ENCODE assay signal across 8 mouse cellular contexts in genomic region chr3:107943239-107943990, GRCm38 (mm10). TPM values are rescaled to one million over a fixed set of nuclear protein-coding genes. Genes with fewer than 3 reads are reported as not detected.
A peak's percentile ranks its signal among the peaks of the same experiment; 100 is the strongest.
DNase-seq lines count a peak whose midpoint lies in the region; ATAC-seq and TF ChIP-seq lines count a peak whose summit lies in the region.

Gene Gstm6 (minus strand): TSS chr3:107943749.

- 12% methylated on average over 20 of the region's 20 CpGs for WGBS in heart, embryonic 14.5 days
- 16% methylated on average over 20 of the region's 20 CpGs for whole genome bisulfite sequencing in embryonic facial prominence, embryonic 15.5 days
- WGBS in kidney, adult 2 months, result 29% methylated on average over 20 of the region's 20 CpGs
- WGBS in liver, embryonic 11.5 days, result 20% methylated on average over 20 of the region's 20 CpGs
- WGBS in neural tube, embryonic 12.5 days, result 18% methylated on average over 20 of the region's 20 CpGs

- H3K27ac ChIP-seq in heart, embryonic 14.5 days (replicated peaks in 1 of 2; ENCODE audit: control insufficient read depth in 1 of 2, insufficient read depth in 1 of 2, low read depth in 2 of 2, low read length in 2 of 2), result no peak within 1 kb of the TSS
- no peak within 1 kb of the TSS for H3K27ac ChIP-seq in embryonic facial prominence, embryonic 15.5 days (replicated peaks)
- H3K27ac ChIP-seq in kidney, adult 2 months (ENCODE audit: insufficient read depth, low read depth, low read length), result no peak within 1 kb of the TSS
- H3K27ac ChIP-seq in liver, embryonic 11.5 days (ENCODE audit: low read depth, low read length), result no peak within 1 kb of the TSS
- H3K27ac ChIP-seq in neural tube, embryonic 12.5 days, result no peak within 1 kb of the TSS

- H3K36me3 ChIP-seq in heart, embryonic 14.5 days (ENCODE audit: control insufficient read depth, insufficient read depth, low read length), result no peaks in the 10 kb centered on the region
- H3K36me3 ChIP-seq in embryonic facial prominence, embryonic 15.5 days, result no peaks in the 10 kb centered on the region
- H3K36me3 ChIP-seq in kidney, adult 2 months (ENCODE audit: control insufficient read depth, insufficient read depth, low read length), result no peaks in the 10 kb centered on the region
- no peaks in the 10 kb centered on the region for H3K36me3 ChIP-seq in liver, embryonic 11.5 days (ENCODE audit: control insufficient read depth, insufficient read depth, low read length)
- no peaks in the 10 kb centered on the region for H3K36me3 ChIP-seq in neural tube, embryonic 12.5 days

- H3K27me3 ChIP-seq in heart, embryonic 14.5 days (ENCODE audit: control insufficient read depth, insufficient read depth, low read length), result no peaks in the 10 kb centered on the region
- no peaks in the 10 kb centered on the region for H3K27me3 ChIP-seq in embryonic facial prominence, embryonic 15.5 days
- no peaks in the 10 kb centered on the region for H3K27me3 ChIP-seq in kidney, adult 2 months (replicated peaks; ENCODE audit: control insufficient read depth, insufficient read depth, low read length)
- H3K27me3 ChIP-seq in liver, embryonic 11.5 days (replicated peaks; ENCODE audit: control insufficient read depth, insufficient read depth, low read length), result no peaks in the 10 kb centered on the region
- no peaks in the 10 kb centered on the region for H3K27me3 ChIP-seq in neural tube, embryonic 12.5 days (replicated peaks)

- peak within 1 kb of the TSS; percentile 67 for H3K4me2 ChIP-seq in heart, embryonic 14.5 days (ENCODE audit: low read length)
- peak within 1 kb of the TSS; percentile 41 for H3K4me2 ChIP-seq in embryonic facial prominence, embryonic 15.5 days (replicated peaks)
- peak within 1 kb of the TSS; percentile 56 for H3K4me2 ChIP-seq in liver, embryonic 11.5 days
- H3K4me2 ChIP-seq in neural tube, embryonic 12.5 days (replicated peaks), result peak within 1 kb of the TSS; percentile 53

- TF ChIP-seq CTCF in kidney, adult 2 months (conservative IDR thresholded peaks at IDR 0.05; ENCODE audit: insufficient read depth, insufficient read length, low read depth, low read length), result peak; percentile 77

- H3K9ac ChIP-seq in heart, embryonic 14.5 days (ENCODE audit: low read length), result peak within 1 kb of the TSS; percentile 59
- no peak within 1 kb of the TSS for H3K9ac ChIP-seq in embryonic facial prominence, embryonic 15.5 days
- H3K9ac ChIP-seq in liver, embryonic 11.5 days (ENCODE audit: low read depth, low read length), result no peak within 1 kb of the TSS
- H3K9ac ChIP-seq in neural tube, embryonic 12.5 days, result peak within 1 kb of the TSS; percentile 35; the same call in 1 of the 2 replicates

- H3K4me3 ChIP-seq in heart, embryonic 14.5 days (ENCODE audit: control insufficient read depth in 1 of 2, insufficient read depth in 1 of 2, low read depth in 1 of 2, low read length in 2 of 2), result peak within 1 kb of the TSS; percentile 30 to 40
- H3K4me3 ChIP-seq in embryonic facial prominence, embryonic 15.5 days (replicated peaks), result peak within 1 kb of the TSS; percentile 28
- no peak within 1 kb of the TSS for H3K4me3 ChIP-seq in kidney, adult 2 months (ENCODE audit: insufficient read depth, low read depth, low read length)
- H3K4me3 ChIP-seq in liver, embryonic 11.5 days (ENCODE audit: low read depth, low read length), result no peak within 1 kb of the TSS
- peak within 1 kb of the TSS; percentile 18; the same call in 1 of the 2 replicates for H3K4me3 ChIP-seq in neural tube, embryonic 12.5 days

- peaks cover 13 to 23% of the 10 kb centered on the region in 2 experiments; a peak in 3 of 4 replicates for H3K4me1 ChIP-seq in heart, embryonic 14.5 days (ENCODE audit: control insufficient read depth in 2 of 2, insufficient read depth in 2 of 2, low read length in 2 of 2)
- peaks cover 5% of the 10 kb centered on the region; the same call in 1 of the 2 replicates for H3K4me1 ChIP-seq in embryonic facial prominence, embryonic 15.5 days
- 0 out of 2 replicates have a peak, but pooled peaks cover 3% of the 10 kb centered on the region for H3K4me1 ChIP-seq in kidney, adult 2 months (ENCODE audit: control insufficient read depth, insufficient read depth, low read length)
- no peaks in the 10 kb centered on the region for H3K4me1 ChIP-seq in liver, embryonic 11.5 days (replicated peaks; ENCODE audit: control insufficient read depth, insufficient read depth, low read length)
- H3K4me1 ChIP-seq in neural tube, embryonic 12.5 days, result 0 out of 2 replicates have a peak, but pooled peaks cover 5% of the 10 kb centered on the region

- no peaks in the 10 kb centered on the region for H3K9me3 ChIP-seq in heart, embryonic 14.5 days (ENCODE audit: control insufficient read depth, low read length)
- H3K9me3 ChIP-seq in embryonic facial prominence, embryonic 15.5 days (replicated peaks), result no peaks in the 10 kb centered on the region
- H3K9me3 ChIP-seq in liver, embryonic 11.5 days (ENCODE audit: control insufficient read depth, low read length), result no peaks in the 10 kb centered on the region
- no peaks in the 10 kb centered on the region for H3K9me3 ChIP-seq in neural tube, embryonic 12.5 days

- no peak for ATAC-seq in heart, embryonic 14.5 days (ENCODE audit: insufficient number of reproducible peaks, insufficient read depth, low FRiP score, low read depth)
- no peak for ATAC-seq in embryonic facial prominence, embryonic 15.5 days (ENCODE audit: insufficient number of reproducible peaks, low FRiP score, low TSS enrichment, low read depth)
- peak; percentile 34; the same call in 1 of the 2 replicates for ATAC-seq in liver, embryonic 11.5 days (replicated peaks; ENCODE audit: low FRiP score)
- ATAC-seq in neural tube, embryonic 12.5 days (ENCODE audit: low FRiP score, low read depth), result peak; percentile 77

- no peak for TF ChIP-seq POLR2A in kidney, adult 2 months (IDR thresholded peaks at IDR 0.05; ENCODE audit: low read depth, low read length)

- no peak for DNase-seq in heart, adult 8-10 months (ENCODE audit: low spot score)
- DNase-seq in kidney, adult 2 months, result peak; percentile 69
- no peak for DNase-seq in liver, embryonic 11.5 days (ENCODE audit: low spot score)
- no peak for DNase-seq in cerebellum, adult 9-10 months
- DNase-seq in frontal cortex, postnatal 14 days (ENCODE audit: low spot score in 2 of 2), result no peak

RNA-seq across cellular contexts. Expression of gene Gstm6, which starts in this region (rescaled TPM):
- polyA plus RNA-seq in heart, embryonic 14.5 days (2014; fragmentation: Nextera tagmentation; extraction: Ambion mirVana), result 11.3 and 11.9 TPM in 2 replicates
- 1 to 10 TPM; 3.4 to 6.0 (median 5.0) TPM for total RNA-seq in heart, adult 8-10 months (2022)
- 6.6 and 6.7 TPM in 2 replicates for polyA plus RNA-seq in embryonic facial prominence, embryonic 15.5 days (2015; fragmentation: Nextera tagmentation; extraction: Ambion mirVana)
- polyA plus RNA-seq in kidney, adult 2 months (2012; rRNA removed), result 2.5 and 4.3 TPM in 2 replicates
- polyA plus RNA-seq in liver, embryonic 11.5 days (2014; fragmentation: Nextera tagmentation; extraction: Ambion mirVana), result 9.2 and 9.5 TPM in 2 replicates
- 7.2 and 8.7 TPM in 2 replicates for polyA plus RNA-seq in neural tube, embryonic 12.5 days (2016; fragmentation: Nextera tagmentation; extraction: Ambion mirVana)

Comparison
In these comparisons a context has a peak if more than half of its experiments do, and no peak if none do; other contexts are left out.
1. ATAC-seq: peak in liver, embryonic 11.5 days (single experiment) and neural tube, embryonic 12.5 days (single experiment); none in heart, embryonic 14.5 days (single experiment) and embryonic facial prominence, embryonic 15.5 days (single experiment).
2. H3K4me3 ChIP-seq: peak in heart, embryonic 14.5 days (2 of 2), embryonic facial prominence, embryonic 15.5 days (single experiment) and neural tube, embryonic 12.5 days (single experiment); none in kidney, adult 2 months (single experiment) and liver, embryonic 11.5 days (single experiment).
3. H3K9ac ChIP-seq: peak in heart, embryonic 14.5 days (single experiment) and neural tube, embryonic 12.5 days (single experiment); none in embryonic facial prominence, embryonic 15.5 days (single experiment) and liver, embryonic 11.5 days (single experiment).
4. Peak in every context shown above with its lines, with median percentiles within 50 percentile points of each other: H3K4me2 ChIP-seq.